Mouse (Mus musculus): Measurements from ENCODE around the gene Rnf40. TPM values are rescaled to one million over a fixed set of nuclear protein-coding genes. Genes with fewer than 3 reads are reported as not detected.

Gene Rnf40
- polyA plus RNA-seq, 1 experiment = 66.7 TPM

DNA sequence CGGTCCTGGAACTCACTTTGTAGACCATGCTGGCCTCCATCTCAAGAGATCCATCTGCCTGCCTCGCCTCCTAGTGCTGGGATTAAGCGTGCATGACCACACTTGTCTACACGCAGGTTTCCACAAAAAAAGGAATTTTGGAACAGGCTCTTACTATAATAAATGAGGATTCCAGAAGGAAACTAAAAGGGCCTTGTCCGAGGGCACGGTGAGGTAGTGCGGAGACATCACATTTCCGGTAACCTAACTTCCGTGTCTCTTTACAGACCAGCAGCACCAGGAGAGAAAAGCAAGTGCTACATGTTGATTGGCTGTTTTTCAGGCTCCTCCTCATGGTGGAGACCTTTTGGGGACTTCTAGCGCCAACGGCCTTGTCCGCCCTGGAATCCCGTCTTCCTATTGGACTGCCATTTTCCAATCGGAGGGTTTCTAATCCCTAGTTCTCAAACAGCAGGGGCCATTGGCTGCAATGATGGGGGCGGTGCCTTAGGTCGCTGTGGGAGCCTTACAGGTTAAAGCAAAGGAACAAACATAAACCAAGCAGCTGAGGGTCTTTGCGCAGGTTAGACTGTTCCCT lies 15.6 kb upstream of the Rnf40 start, which contains the start of gene Phkg2:
Gene Phkg2 (plus strand): TSS at position 446 of the 577 bp plus-strand sequence.
- Histone ChIP-seq H3K4me1 (ENCODE audit: control insufficient read depth, insufficient read depth, low read length) (peaks cover 1% of the 10 kb centered on the region), H3K4me3 (replicated peaks; ENCODE audit: control insufficient read depth, low read depth, low read length) (peak within 1 kb of the TSS; percentile 90), H3K27ac (ENCODE audit: control insufficient read depth, insufficient read depth, low read depth, low read length, poor library complexity) (peak within 1 kb of the TSS; percentile 57)
- no peak for TF ChIP-seq CTCF (IDR thresholded peaks at IDR 0.05; ENCODE audit: control insufficient read depth, insufficient read depth, low read length)
- TF ChIP-seq POLR2A (IDR thresholded peaks at IDR 0.05; ENCODE audit: borderline replicate concordance, control insufficient read depth, low read depth, low read length) = no peak; the same call in 1 of the 2 replicates
- WGBS = 1% methylated on average over 17 of the region's 17 CpGs

DNA sequence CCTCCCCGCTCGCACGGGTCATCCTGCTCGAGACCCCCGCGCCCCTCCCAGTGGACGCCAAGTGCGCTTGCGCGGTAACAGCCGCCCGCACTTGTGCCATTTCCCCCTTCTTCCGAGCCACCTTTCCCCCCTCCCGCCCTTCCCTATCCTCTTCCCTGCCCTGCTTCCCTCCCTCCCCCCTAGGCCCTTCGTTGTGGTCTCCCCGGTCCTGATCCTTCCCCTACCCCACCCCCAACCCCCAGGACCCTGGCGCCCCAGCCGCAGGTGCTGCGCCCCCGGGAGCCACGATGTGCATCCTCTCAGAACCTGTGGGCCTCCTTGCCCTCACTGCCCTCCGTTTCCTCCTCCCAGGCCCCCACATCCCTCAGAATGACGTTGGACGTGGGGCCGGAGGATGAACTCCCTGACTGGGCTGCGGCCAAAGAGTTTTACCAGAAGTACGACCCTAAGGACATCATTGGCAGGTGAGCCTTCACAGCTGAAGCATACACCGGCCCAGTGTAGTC lies 15.0 kb upstream of the Rnf40 start:
- Histone ChIP-seq H3K4me3 (replicated peaks; ENCODE audit: control insufficient read depth, low read depth, low read length) (peak overlapping the region; percentile 90), H3K4me1 (ENCODE audit: control insufficient read depth, insufficient read depth, low read length) (peaks cover 1% of the 10 kb centered on the region), H3K27ac (ENCODE audit: control insufficient read depth, insufficient read depth, low read depth, low read length, poor library complexity) (peak overlapping the region; percentile 57)
- under 1% methylated on average over 28 of the region's 28 CpGs for WGBS
- TF ChIP-seq POLR2A (IDR thresholded peaks at IDR 0.05; ENCODE audit: borderline replicate concordance, control insufficient read depth, low read depth, low read length) (no peak), CTCF (IDR thresholded peaks at IDR 0.05; ENCODE audit: control insufficient read depth, insufficient read depth, low read length) (no peak)

DNA sequence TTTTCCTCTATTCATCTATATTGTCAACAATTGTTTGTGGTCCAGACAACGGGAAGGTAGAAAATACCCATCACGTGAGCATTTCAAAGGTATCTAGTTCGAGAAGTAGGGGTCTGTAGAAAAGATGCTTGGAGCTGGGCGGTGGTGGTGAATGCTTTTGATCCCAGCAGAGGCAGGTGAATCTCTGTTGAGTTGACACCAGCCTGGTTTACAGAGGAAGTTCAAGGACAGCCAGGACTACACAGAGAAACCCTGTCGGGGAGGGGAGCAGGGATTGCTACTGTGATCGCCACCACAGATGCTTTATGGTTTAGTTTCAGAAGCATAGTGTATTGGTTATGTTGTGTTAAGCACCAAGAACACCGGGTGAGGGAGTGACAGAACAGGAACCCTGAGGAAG lies 14.5 kb upstream of the Rnf40 start:
- H3K4me3 ChIP-seq (replicated peaks; ENCODE audit: control insufficient read depth, low read depth, low read length) = peak overlapping the region; percentile 59
- TF ChIP-seq CTCF (IDR thresholded peaks at IDR 0.05; ENCODE audit: control insufficient read depth, insufficient read depth, low read length) (no peak), POLR2A (IDR thresholded peaks at IDR 0.05; ENCODE audit: borderline replicate concordance, control insufficient read depth, low read depth, low read length) (no peak)
- no peak overlapping the region; the same call in 1 of the 2 replicates for H3K27ac ChIP-seq (ENCODE audit: control insufficient read depth, insufficient read depth, low read depth, low read length, poor library complexity)
- 6% methylated on average over 7 of the region's 7 CpGs for WGBS
- H3K4me1 ChIP-seq (ENCODE audit: control insufficient read depth, insufficient read depth, low read length) = peaks cover 1% of the 10 kb centered on the region

DNA sequence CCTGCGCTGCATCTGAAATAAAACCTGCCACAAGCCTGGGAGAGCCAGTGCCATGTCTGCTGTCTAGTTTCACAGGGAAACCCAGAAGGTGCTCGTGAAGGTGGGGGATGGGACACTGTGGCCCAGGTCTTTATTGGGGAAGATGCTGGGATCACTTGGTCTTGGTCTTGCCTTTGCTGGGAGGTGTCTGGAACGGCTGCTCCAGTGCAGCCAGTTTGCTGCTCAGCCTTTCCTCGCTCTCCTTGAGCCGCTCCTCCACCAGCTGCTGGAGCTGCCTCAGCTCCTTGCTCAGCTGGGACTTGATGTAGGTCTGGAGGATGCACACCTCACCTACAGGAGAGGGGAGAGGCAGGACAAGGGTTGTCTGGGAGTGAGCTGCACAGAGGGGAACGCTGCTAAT lies 5.3 kb upstream of the Rnf40 start:
- TF ChIP-seq POLR2A (IDR thresholded peaks at IDR 0.05; ENCODE audit: borderline replicate concordance, control insufficient read depth, low read depth, low read length) = no peak
- TF ChIP-seq CTCF (IDR thresholded peaks at IDR 0.05; ENCODE audit: control insufficient read depth, insufficient read depth, low read length) = no peak
- no peak overlapping the region for H3K27ac ChIP-seq (ENCODE audit: control insufficient read depth, insufficient read depth, low read depth, low read length, poor library complexity)
- 90% methylated on average over 6 of the region's 6 CpGs for WGBS
- no peak overlapping the region for H3K4me3 ChIP-seq (replicated peaks; ENCODE audit: control insufficient read depth, low read depth, low read length)
- H3K4me1 ChIP-seq (ENCODE audit: control insufficient read depth, insufficient read depth, low read length) = peaks cover 3% of the 10 kb centered on the region

DNA sequence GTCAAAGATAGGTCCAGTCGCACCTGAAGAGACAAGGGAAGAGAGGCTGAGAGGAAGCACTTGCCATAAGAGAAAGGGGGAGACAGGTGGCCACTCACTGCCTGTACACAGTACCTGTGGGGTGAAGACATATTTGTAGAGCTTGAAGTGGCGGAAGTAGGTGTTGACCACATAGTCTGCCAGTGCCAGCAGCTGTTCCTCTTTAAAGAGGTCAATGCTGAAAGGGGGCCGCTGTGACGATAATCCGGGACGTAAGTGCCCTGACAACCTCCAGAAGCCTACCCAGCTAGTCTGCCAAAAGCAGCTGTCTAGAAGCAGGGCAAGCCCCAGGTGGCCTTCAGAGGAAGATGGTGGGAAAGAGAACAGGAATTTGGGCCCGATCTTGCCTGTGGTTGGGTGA lies 3.5 kb upstream of the Rnf40 start:
- H3K4me1 ChIP-seq (ENCODE audit: control insufficient read depth, insufficient read depth, low read length) = peaks cover 3% of the 10 kb centered on the region
- WGBS = 64% methylated on average over 7 of the region's 7 CpGs
- no peak overlapping the region for H3K4me3 ChIP-seq (replicated peaks; ENCODE audit: control insufficient read depth, low read depth, low read length)
- peak overlapping the region; percentile 78 for H3K27ac ChIP-seq (ENCODE audit: control insufficient read depth, insufficient read depth, low read depth, low read length, poor library complexity)
- TF ChIP-seq POLR2A (IDR thresholded peaks at IDR 0.05; ENCODE audit: borderline replicate concordance, control insufficient read depth, low read depth, low read length) (no peak), CTCF (IDR thresholded peaks at IDR 0.05; ENCODE audit: control insufficient read depth, insufficient read depth, low read length) (no peak)

DNA sequence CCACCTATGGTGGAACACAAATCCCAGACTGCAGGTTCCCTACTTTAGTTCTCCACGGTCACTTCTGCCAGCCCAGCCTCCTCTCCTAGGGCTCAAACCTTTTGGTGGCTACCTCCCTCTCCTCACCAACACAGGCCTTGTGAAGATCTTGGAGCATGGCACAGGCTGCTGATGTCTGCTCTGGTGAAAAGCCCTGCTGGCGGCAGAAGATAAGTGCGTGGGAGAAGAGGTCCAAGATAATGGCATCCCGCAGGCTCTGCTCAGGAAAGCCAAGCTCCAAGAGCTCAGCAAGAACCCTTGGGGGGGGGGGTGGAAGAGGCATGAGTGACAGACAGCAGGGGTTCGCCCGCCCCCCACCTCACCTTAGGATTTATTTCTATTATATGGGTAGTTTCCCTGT lies 2.4 kb upstream of the Rnf40 start:
- TF ChIP-seq CTCF (IDR thresholded peaks at IDR 0.05; ENCODE audit: control insufficient read depth, insufficient read depth, low read length) = no peak
- TF ChIP-seq POLR2A (IDR thresholded peaks at IDR 0.05; ENCODE audit: borderline replicate concordance, control insufficient read depth, low read depth, low read length) = no peak
- WGBS = 58% methylated on average over 6 of the region's 6 CpGs
- peaks cover 3% of the 10 kb centered on the region for H3K4me1 ChIP-seq (ENCODE audit: control insufficient read depth, insufficient read depth, low read length)
- H3K4me3 ChIP-seq (replicated peaks; ENCODE audit: control insufficient read depth, low read depth, low read length) = no peak overlapping the region
- no peak overlapping the region for H3K27ac ChIP-seq (ENCODE audit: control insufficient read depth, insufficient read depth, low read depth, low read length, poor library complexity)

DNA sequence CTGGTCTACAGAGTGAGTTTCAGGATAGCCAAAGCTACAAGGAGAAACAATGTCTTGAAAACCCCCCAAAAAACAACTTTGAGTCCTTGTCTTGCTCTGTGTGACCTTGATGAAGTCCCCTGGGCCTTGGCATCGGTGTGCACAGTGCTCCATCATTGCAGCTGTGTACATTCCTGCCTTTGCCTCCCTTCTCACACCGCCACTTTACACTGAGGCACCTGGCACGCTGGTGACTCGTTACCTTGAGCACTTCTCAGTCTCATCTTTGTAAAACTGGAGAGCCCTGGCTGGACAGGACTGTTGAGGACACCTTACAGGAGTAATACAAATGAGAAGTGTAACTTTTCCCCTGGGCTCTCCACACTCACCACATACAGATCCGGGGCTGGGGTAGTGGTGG lies 1.4 kb upstream of the Rnf40 start:
- H3K27ac ChIP-seq (ENCODE audit: control insufficient read depth, insufficient read depth, low read depth, low read length, poor library complexity) = no peak overlapping the region
- peaks cover 3% of the 10 kb centered on the region for H3K4me1 ChIP-seq (ENCODE audit: control insufficient read depth, insufficient read depth, low read length)
- peak overlapping the region; percentile 50 for H3K4me3 ChIP-seq (replicated peaks; ENCODE audit: control insufficient read depth, low read depth, low read length)
- WGBS = 68% methylated on average over 5 of the region's 5 CpGs
- TF ChIP-seq CTCF (IDR thresholded peaks at IDR 0.05; ENCODE audit: control insufficient read depth, insufficient read depth, low read length) (no peak), POLR2A (IDR thresholded peaks at IDR 0.05; ENCODE audit: borderline replicate concordance, control insufficient read depth, low read depth, low read length) (no peak)

DNA sequence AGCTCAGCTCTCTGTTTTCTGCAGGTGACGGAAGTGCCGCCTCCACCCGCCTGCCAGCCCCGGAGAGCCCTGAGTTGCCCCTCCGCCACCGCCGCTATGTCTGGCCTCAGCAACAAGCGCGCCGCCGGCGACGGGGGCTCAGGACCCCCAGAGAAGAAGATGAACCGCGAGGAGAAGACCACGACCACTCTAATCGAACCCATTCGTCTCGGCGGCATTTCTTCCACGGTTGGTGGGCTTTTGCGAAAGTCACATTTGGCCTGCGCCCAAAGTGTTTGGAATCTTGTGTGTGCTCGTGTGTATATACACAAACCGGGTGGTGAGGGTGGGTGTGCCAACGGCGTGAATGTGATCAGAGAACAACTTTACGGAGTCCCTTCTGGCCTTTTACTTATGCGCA lies 334 bp downstream of the Rnf40 start:
- WGBS = 5% methylated on average over 29 of the region's 29 CpGs
- Histone ChIP-seq H3K4me1 (ENCODE audit: control insufficient read depth, insufficient read depth, low read length) (peaks cover 3% of the 10 kb centered on the region), H3K4me3 (replicated peaks; ENCODE audit: control insufficient read depth, low read depth, low read length) (peak overlapping the region; percentile 77), H3K27ac (ENCODE audit: control insufficient read depth, insufficient read depth, low read depth, low read length, poor library complexity) (peak overlapping the region; percentile 72)
- TF ChIP-seq CTCF (IDR thresholded peaks at IDR 0.05; ENCODE audit: control insufficient read depth, insufficient read depth, low read length) (no peak), POLR2A (IDR thresholded peaks at IDR 0.05; ENCODE audit: borderline replicate concordance, control insufficient read depth, low read depth, low read length) (no peak)
